8 mouse cellular contexts compared by ENCODE assay signal in genomic region chr6:124904161-124904981, GRCm38 (mm10). TPM values are rescaled to one million over a fixed set of nuclear protein-coding genes. Genes with fewer than 3 reads are reported as not detected.
A peak's percentile ranks its signal among the peaks of the same experiment; 100 is the strongest.
DNase-seq lines count a peak whose midpoint lies in the region; TF ChIP-seq lines count a peak whose summit lies in the region.

No protein-coding gene starts in this region.

- peak overlapping the region; percentile 39 for H3K4me3 ChIP-seq in cortical plate, adult 2 months (ENCODE audit: insufficient read depth, low read length)
- H3K4me3 ChIP-seq in gastrocnemius, adult 2 months, result peak overlapping the region; percentile 80
- H3K4me3 ChIP-seq in megakaryocyte, embryonic 14.5 days (replicated peaks), result peak overlapping the region; percentile 93

- peak overlapping the region; percentile 94 for H3K27ac ChIP-seq in cortical plate, adult 2 months (ENCODE audit: insufficient read depth, low read length)
- peak overlapping the region; percentile 98 for H3K27ac ChIP-seq in gastrocnemius, adult 2 months

- no peaks in the 10 kb centered on the region for H3K36me3 ChIP-seq in megakaryocyte, embryonic 14.5 days (replicated peaks; ENCODE audit: low read length)

- H3K4me1 ChIP-seq in cortical plate, adult 2 months (ENCODE audit: control insufficient read depth, insufficient read depth, low read length), result no peaks in the 10 kb centered on the region
- peaks cover 40% of the 10 kb centered on the region for H3K4me1 ChIP-seq in megakaryocyte, embryonic 14.5 days

- peak; percentile 63 for TF ChIP-seq CTCF in cortical plate, adult 2 months (IDR thresholded peaks at IDR 0.05; ENCODE audit: extremely low read depth, insufficient read depth, low read length)
- peak; percentile 68 for TF ChIP-seq CTCF in gastrocnemius, adult 2 months (IDR thresholded peaks at IDR 0.05)

- no peaks in the 10 kb centered on the region for H3K9me3 ChIP-seq in megakaryocyte, embryonic 14.5 days

- DNase-seq in ovary, adult 18-20 months (ENCODE audit: low spot score), result peak; percentile 66
- no peak for DNase-seq in ovary, postnatal 14 days (ENCODE audit: low spot score)
- DNase-seq in gastrocnemius, adult 2 months, result peak; percentile 75
- peak; percentile 60 for DNase-seq in hindlimb bud, embryonic 11.5 days (ENCODE audit: extremely low spot score, low read depth, low spot score)
- DNase-seq in left cerebral cortex, postnatal 10 days (ENCODE audit: extremely low spot score in 1 of 2, low spot score in 2 of 2), result peak; percentile 78 to 86
- peak; percentile 87 for DNase-seq in skeletal muscle tissue, adult 2 months (ENCODE audit: low read depth, low spot score)

- TF ChIP-seq POLR2A in cortical plate, adult 2 months (IDR thresholded peaks at IDR 0.05; ENCODE audit: extremely low read depth, insufficient read depth, low read length), result peak; percentile 54

- intact Hi-C loops in gastrocnemius, adult 2 months (cut with DNase I), result loop anchor here (1.0 to 5.0 kb wide), 3 partner anchors 26 to 61 kb away; partner anchors contain the start of genes Cops7a and P3h3
- intact Hi-C loops in left cerebral cortex, postnatal 10 days (cut with DNase I), result loop anchor here (2.0 kb wide), 1 partner anchor 42 kb away; the partner anchor contains the start of gene Gpr162

- H3K27me3 ChIP-seq in megakaryocyte, embryonic 14.5 days (replicated peaks), result peaks cover 28% of the 10 kb centered on the region

RNA-seq across cellular contexts. Expression of gene Lag3, which starts 7.1 kb away (rescaled TPM):
- 5.1 and 6.5 TPM in 2 replicates for polyA plus RNA-seq in cortical plate, adult 2 months (2012; rRNA removed)
- total RNA-seq in gastrocnemius, adult 2 months (2021), result under 1 TPM; 0.11 to 0.13 TPM
- total RNA-seq in left cerebral cortex, postnatal 10 days (2021), result 1 to 10 TPM; 1.4 to 1.5 TPM
- polyA plus RNA-seq in megakaryocyte, embryonic 14.5 days (2012; ENCODE audit: insufficient read depth, low replicate concordance), result 0.62 TPM in 1 of 2 replicates, not detected in the other

RNA-seq across cellular contexts. Expression of gene Ptms, which starts 15.5 kb away (rescaled TPM):
- polyA plus RNA-seq in cortical plate, adult 2 months (2012; rRNA removed), result 1,375 and 1,380 TPM in 2 replicates
- total RNA-seq in gastrocnemius, adult 2 months (2021), result 10 to 100 TPM; 65.5 to 99.4 TPM
- total RNA-seq in left cerebral cortex, postnatal 10 days (2021), result 1,000 to 10,000 TPM; 1,368 to 1,394 TPM
- polyA plus RNA-seq in megakaryocyte, embryonic 14.5 days (2012; ENCODE audit: insufficient read depth, low replicate concordance), result 330 and 450 TPM in 2 replicates

RNA-seq across cellular contexts. Expression of gene Cd4, which starts 16.4 kb away (rescaled TPM):
- polyA plus RNA-seq in cortical plate, adult 2 months (2012; rRNA removed), result 1.1 and 4.7 TPM in 2 replicates
- total RNA-seq in gastrocnemius, adult 2 months (2021), result not detected
- total RNA-seq in left cerebral cortex, postnatal 10 days (2021), result 1 to 10 TPM; 1.2 to 3.7 TPM
- 0.35 TPM in 1 of 2 replicates, not detected in the other for polyA plus RNA-seq in megakaryocyte, embryonic 14.5 days (2012; ENCODE audit: insufficient read depth, low replicate concordance)

RNA-seq across cellular contexts. Expression of gene Mlf2, which starts 26.8 kb away (rescaled TPM):
- polyA plus RNA-seq in cortical plate, adult 2 months (2012; rRNA removed), result 732 and 737 TPM in 2 replicates
- total RNA-seq in gastrocnemius, adult 2 months (2021), result 100 to 1,000 TPM; 202 to 204 TPM
- 100 to 1,000 TPM; 597 to 610 TPM for total RNA-seq in left cerebral cortex, postnatal 10 days (2021)
- 183 and 362 TPM in 2 replicates for polyA plus RNA-seq in megakaryocyte, embryonic 14.5 days (2012; ENCODE audit: insufficient read depth, low replicate concordance)

RNA-seq across cellular contexts. Expression of gene Gpr162, which starts 40.6 kb away (rescaled TPM):
- 163 and 187 TPM in 2 replicates for polyA plus RNA-seq in cortical plate, adult 2 months (2012; rRNA removed)
- total RNA-seq in gastrocnemius, adult 2 months (2021), result not detected
- 100 to 1,000 TPM; 214 to 216 TPM for total RNA-seq in left cerebral cortex, postnatal 10 days (2021)
- 0.82 and 7.7 TPM in 2 replicates for polyA plus RNA-seq in megakaryocyte, embryonic 14.5 days (2012; ENCODE audit: insufficient read depth, low replicate concordance)

Comparison
In these comparisons a context has a peak if more than half of its experiments do, and no peak if none do; other contexts are left out.
1. H3K4me3 ChIP-seq: peak in every context shown above with its lines; median percentile 93 in megakaryocyte, embryonic 14.5 days; 80 in gastrocnemius, adult 2 months; 39 in cortical plate, adult 2 months.
2. RNA of gene Ptms, which starts 15.5 kb away (total RNA-seq): 1,368 to 1,394 TPM in left cerebral cortex, postnatal 10 days; 65.5 to 99.4 TPM in gastrocnemius, adult 2 months; every median in the first group is over 10 times any median in the second.